Mouse (Mus musculus) CH12.LX (cell line): ENCODE measurements around the gene Xcl1. TPM values are rescaled to one million over a fixed set of nuclear protein-coding genes. Genes with fewer than 3 reads are reported as not detected.

Source experiments
- DNase-seq: peaks from one replicate; pipeline ENCODE4 v3.0.0-alpha.2; 2013; ENCODE audit errors: extremely low read depth
- H3K27ac ChIP-seq: 2 replicates; pipeline ENCODE4 v1.5.1; 2012; ENCODE audit warnings: low read depth, mild to moderate bottlenecking, control low read depth, moderate library complexity; ENCODE audit not compliant: insufficient read depth
- H3K27me3 ChIP-seq: replicated peaks from 2 replicates; pipeline ENCODE3; 2012; ENCODE audit warnings: inconsistent platforms
- H3K36me3 ChIP-seq, 2 experiments: replicated peaks in 1 of 2; 2 replicates each; pipeline versions ENCODE3 to v1.6.1; 2012; ENCODE audit warnings: inconsistent platforms in 1 of 2, low read length in 1 of 2, mild to moderate bottlenecking in 1 of 2, mixed read lengths in 1 of 2, moderate library complexity in 1 of 2; ENCODE audit not compliant: control insufficient read depth in 1 of 2, insufficient read depth in 1 of 2
- H3K4me1 ChIP-seq, 2 experiments: 2 replicates each; pipeline ENCODE4 v1.6.1; 2012; ENCODE audit warnings: inconsistent platforms in 1 of 2, moderate library complexity in 1 of 2; ENCODE audit not compliant: insufficient read depth in 2 of 2, control insufficient read depth in 1 of 2
- H3K4me2 ChIP-seq: 2 replicates; pipeline ENCODE4 v1.6.1; 2012; ENCODE audit warnings: low read depth, mild to moderate bottlenecking, control low read depth; ENCODE audit not compliant: poor library complexity, insufficient read depth, severe bottlenecking
- H3K4me3 ChIP-seq, 3 experiments: fragments of 150-350 bp in 1 of 3; sonication (generic) in 1 of 3; replicated peaks in 1 of 3; 2 replicates each; pipeline versions ENCODE3 to v1.5.1; 2011 to 2012; ENCODE audit warnings: low read depth in 2 of 3, low read length in 2 of 3, mild to moderate bottlenecking in 2 of 3, moderate library complexity in 2 of 3, control low read depth in 1 of 3, improper control_type of control experiment in 1 of 3, inconsistent platforms in 1 of 3, mixed read lengths in 1 of 3; ENCODE audit not compliant: poor library complexity in 1 of 3
- H3K79me2 ChIP-seq: replicated peaks from 2 replicates; pipeline ENCODE4 v1.6.1; 2012; ENCODE audit warnings: mild to moderate bottlenecking, moderate library complexity; ENCODE audit not compliant: control insufficient read depth, poor library complexity, insufficient read depth, severe bottlenecking; ENCODE audit errors: extremely low read depth
- H3K9ac ChIP-seq: 2 replicates; pipeline ENCODE4 v1.6.1; 2012; ENCODE audit warnings: low read depth, mild to moderate bottlenecking, control low read depth, moderate library complexity; ENCODE audit not compliant: insufficient read depth
- H3K9me3 ChIP-seq: replicated peaks from 2 replicates; pipeline ENCODE3; 2012; ENCODE audit warnings: low read length, inconsistent platforms, mixed read lengths
- BHLHE40 ChIP-seq: IDR thresholded peaks from 2 replicates; pipeline ENCODE4 v1.6.1; 2011; ENCODE audit warnings: mild to moderate bottlenecking, low read depth, low read length, improper control_type of control experiment
- KAT2A ChIP-seq: IDR thresholded peaks from 2 replicates; pipeline ENCODE4 v1.6.1; 2012; ENCODE audit warnings: low read length, improper control_type of control experiment, inconsistent platforms; ENCODE audit not compliant: insufficient replicate concordance
- POLR2AphosphoS2 ChIP-seq: IDR thresholded peaks from 2 replicates; pipeline ENCODE4 v1.6.1; 2011; ENCODE audit warnings: low read depth, low read length, improper control_type of control experiment
- dilution Hi-C: fragments of 300-500 bp; cut with MboI; formaldehyde crosslinking; loops from 2 replicates; pipeline ENCODE4 v1.14.3; 2020; ENCODE audit warnings: low sequenced_read_pairs; ENCODE audit not compliant: extremely low pct_unique_long_range_greater_than_20kb, extremely low pct_ligation_motif_present
- in situ Hi-C: fragments of 300-500 bp; cut with MboI; formaldehyde crosslinking; loops from 3 replicates; pipeline ENCODE4 v1.14.3; 2019; ENCODE audit warnings: low sequenced_read_pairs, low pct_ligation_motif_present, low pct_unique_long_range_greater_than_20kb, mixed read lengths
- polyA plus RNA-seq: library from polyadenylated mRNA; unstranded; fragments of >175 nt; gene quantifications from 2 replicates; pipeline ENCODE4 v1.2.1, GENCODE M21; 2012; ENCODE audit warnings: low read depth; ENCODE audit not compliant: insufficient read length
- total RNA-seq, 2 experiments: library from RNA; depleted of rRNA; stranded (reverse); fragments of 300-350 nt in 1 of 2; fragments of >200 nt in 1 of 2; gene quantifications; 2 replicates each; pipeline ENCODE4 v1.2.3; 2012 to 2014

Gene Xcl1
- total and polyA plus RNA-seq, 3 experiments: 0.46 to 0.68 TPM; not detected in 1

DNA sequence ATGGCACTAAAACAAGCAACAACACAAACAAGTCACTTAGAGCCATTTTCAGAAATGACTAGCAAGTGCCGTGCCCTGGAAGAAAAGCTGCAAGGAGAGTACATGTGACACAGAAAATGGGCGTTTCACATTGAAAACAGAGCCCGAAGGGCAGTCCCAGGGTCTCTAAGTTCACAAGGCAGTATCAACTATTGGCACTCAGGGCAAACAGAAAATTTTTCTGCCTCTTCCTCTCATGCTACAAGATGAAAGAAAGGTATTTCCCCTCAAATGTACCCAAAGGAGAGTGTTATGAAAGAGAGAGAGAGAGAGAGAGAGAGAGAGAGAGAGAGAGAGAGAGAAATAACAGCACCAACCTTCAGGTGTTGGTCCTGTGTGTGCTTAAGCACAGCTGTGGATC is 53.4 kb downstream of the Xcl1 start:
- dilution Hi-C loops: no loop called here
- Histone ChIP-seq H3K4me2 (no peak overlapping the region), H3K79me2 (no peaks in the 10 kb centered on the region), H3K36me3 (no peaks in the 10 kb centered on the region), H3K27ac (no peak overlapping the region), H3K4me3 (no peak overlapping the region), H3K9ac (no peak overlapping the region), H3K9me3 (no peaks in the 10 kb centered on the region), H3K4me1 (peaks cover 0 to 13% of the 10 kb centered on the region in 2 experiments; a peak in 2 of 4 replicates)
- peak; percentile 7 for DNase-seq
- in situ Hi-C loops: loop anchor here (25.0 kb wide), 1 partner anchor 520 kb away; no protein-coding TSS in a partner anchor
- TF ChIP-seq POLR2AphosphoS2 (no peak), BHLHE40 (no peak), KAT2A (no peak)
- TF ChIP-seq, all 38 proteins: peak for 0
- no peaks in the 10 kb centered on the region for H3K27me3 ChIP-seq

Other genes starting within 250 kb of the Xcl1 start
- gene Dpt, start 138.9 kb downstream of the Xcl1 start, total RNA-seq (2012; rRNA removed): not detected in 2 replicates
- gene Dpt, start 138.9 kb downstream of the Xcl1 start, total RNA-seq (2014; rRNA removed): not detected in 2 replicates
- not detected in 2 replicates for gene Dpt, start 138.9 kb downstream of the Xcl1 start, polyA plus RNA-seq
- 0.04 TPM in 1 of 2 replicates, not detected in the other for gene Tbx19, start 225.2 kb upstream of the Xcl1 start, total RNA-seq (2012; rRNA removed)
- 0.44 TPM in 1 of 2 replicates, not detected in the other for gene Tbx19, start 225.2 kb upstream of the Xcl1 start, total RNA-seq (2014; rRNA removed)
- 0.52 and 0.66 TPM in 2 replicates for gene Tbx19, start 225.2 kb upstream of the Xcl1 start, polyA plus RNA-seq